Mouse (Mus musculus) liver, postnatal 0 days (tissue): Measurements from ENCODE around the gene Lcp1.

Experiments used
- CTCF ChIP-seq: sonication (generic); IDR thresholded peaks from 2 replicates; pipeline ENCODE4 v1.5.1; 2016; ENCODE audit warnings: antibody characterized with exemption, low read depth
- EP300 ChIP-seq: IDR thresholded peaks from 2 replicates; pipeline ENCODE4 v1.6.1; 2016; ENCODE audit warnings: antibody characterized with exemption, low read depth, mild to moderate bottlenecking

GRCm38 (mm10) chr14:75178384-75178793, 47.5 kb downstream of the Lcp1 start:
- TF ChIP-seq CTCF (no peak), EP300 (no peak)
